Mouse (Mus musculus) limb, embryonic 15.5 days (tissue): ENCODE measurements at regions not wholly inside any gene's neighbourhood (a gene's known extent, or its start where the extent isn't known, plus 50 kb on each side); places are given as distances from the start of the nearest gene placed in this dataset.

Experiments
- ATAC-seq: fragments of 200-750 bp; cut with Nextera tagmentation; 2 replicates; pipeline ENCODE4 v1.8.0; 2017; ENCODE audit warnings: low read depth, moderate TSS enrichment; ENCODE audit not compliant: insufficient number of reproducible peaks, low FRiP score, low TSS enrichment
- H3K27ac ChIP-seq: fragments of 300-500 bp; sonication (generic); 2 replicates; pipeline ENCODE4 v1.5.1; 2015; ENCODE audit warnings: moderate library complexity, mild to moderate bottlenecking, inconsistent platforms
- H3K27me3 ChIP-seq: fragments of 300-500 bp; sonication (generic); 2 replicates; pipeline ENCODE4 v1.6.1; 2015; ENCODE audit warnings: inconsistent platforms
- H3K36me3 ChIP-seq: fragments of 300-500 bp; sonication (generic); 2 replicates; pipeline ENCODE4 v1.6.1; 2015; ENCODE audit warnings: inconsistent platforms
- H3K4me1 ChIP-seq: fragments of 300-500 bp; sonication (generic); 2 replicates; pipeline ENCODE4 v1.6.1; 2015; ENCODE audit warnings: inconsistent platforms
- H3K4me2 ChIP-seq: fragments of 300-500 bp; sonication (generic); 2 replicates; pipeline ENCODE4 v1.6.1; 2015; ENCODE audit warnings: mild to moderate bottlenecking, inconsistent platforms
- H3K4me3 ChIP-seq: fragments of 300-500 bp; sonication (generic); 2 replicates; pipeline ENCODE4 v1.5.1; 2015; ENCODE audit warnings: mild to moderate bottlenecking, inconsistent platforms
- H3K9ac ChIP-seq: fragments of 300-500 bp; sonication (generic); 2 replicates; pipeline ENCODE4 v1.6.1; 2015; ENCODE audit warnings: inconsistent platforms
- H3K9me3 ChIP-seq: fragments of 300-500 bp; sonication (generic); 2 replicates; pipeline ENCODE4 v1.6.1; 2016; ENCODE audit warnings: inconsistent platforms
- WGBS: fragments of 180-500 bp; shearing (Covaris S2); methylation state at CpG from one replicate; pipeline ENCODE4 v1.1.7; 2015; 5-methylcytosine and 5-hydroxymethylcytosine counted together

DNA sequence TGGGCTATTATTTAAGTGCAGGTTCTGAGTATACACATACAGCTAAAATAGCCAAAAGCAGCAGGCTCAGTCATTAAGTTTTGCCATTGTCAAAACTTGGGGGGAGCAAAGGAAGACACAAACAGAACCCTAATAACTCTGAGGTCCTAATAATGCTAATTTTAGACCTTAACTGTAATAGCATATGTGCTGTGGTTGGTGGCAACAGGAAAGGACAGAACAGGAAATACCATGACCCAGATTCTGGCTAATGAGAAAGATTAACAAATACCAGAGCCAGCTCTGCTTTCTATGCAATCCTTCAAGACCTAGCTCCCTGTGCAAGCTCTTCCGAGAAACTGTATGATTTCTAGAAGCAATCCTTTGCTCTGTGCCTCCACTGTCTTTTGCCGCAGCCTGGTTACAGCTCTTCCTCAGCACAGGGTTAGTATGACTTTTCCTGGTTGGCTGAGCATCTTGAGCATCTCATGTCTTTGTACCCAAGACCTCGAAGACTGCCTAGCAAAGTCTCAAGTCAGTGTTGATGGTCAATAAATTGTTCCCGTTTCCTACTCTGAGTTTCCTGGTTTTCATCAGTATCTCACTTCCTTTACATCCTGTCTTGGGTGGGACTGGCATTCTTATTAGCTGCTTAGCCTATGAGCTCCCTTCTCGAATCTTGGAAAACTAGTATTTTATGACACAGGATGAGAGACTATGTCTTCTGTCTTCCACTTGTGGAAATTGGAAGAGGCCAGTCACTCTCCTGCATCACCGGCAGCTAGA is 49.9 kb upstream of the Eed start:
- ATAC-seq: no peak
- 0 out of 2 replicates have a peak overlapping the region, but pooled peaks have one; percentile 21 for H3K4me2 ChIP-seq
- H3K9me3 ChIP-seq: no peaks in the 10 kb centered on the region
- no peaks in the 10 kb centered on the region for H3K27me3 ChIP-seq
- H3K4me3 ChIP-seq: no peak overlapping the region
- H3K36me3 ChIP-seq: no peaks in the 10 kb centered on the region
- no peak overlapping the region for H3K9ac ChIP-seq
- peaks cover 41% of the 10 kb centered on the region for H3K4me1 ChIP-seq
- WGBS: 62% methylated on average over 6 of the region's 6 CpGs
- H3K27ac ChIP-seq: peak overlapping the region; percentile 87

DNA sequence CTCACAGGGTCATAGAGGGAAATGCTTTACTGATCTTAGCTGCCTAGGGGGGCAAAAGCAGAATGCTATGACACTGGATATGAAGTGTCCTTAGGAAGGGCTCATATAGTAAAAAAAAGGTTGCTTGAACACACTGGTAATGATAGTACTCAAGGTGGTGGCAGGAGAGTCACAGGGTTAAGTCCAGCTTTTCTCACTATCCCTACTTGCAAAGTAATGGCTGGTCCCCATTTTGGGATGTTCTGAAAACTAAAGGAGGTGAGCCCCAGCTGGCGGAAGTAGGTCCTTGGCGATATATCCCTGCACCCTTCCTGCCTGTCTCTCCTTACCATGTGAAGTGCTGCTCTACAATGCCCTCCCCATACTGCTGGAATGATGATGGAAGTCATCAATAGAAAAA is 52.3 kb upstream of the Eed start:
- Histone ChIP-seq H3K4me2 (no peak overlapping the region), H3K27ac (peak overlapping the region; percentile 60; the same call in 1 of the 2 replicates), H3K9ac (no peak overlapping the region), H3K9me3 (no peaks in the 10 kb centered on the region), H3K4me3 (no peak overlapping the region), H3K27me3 (no peaks in the 10 kb centered on the region), H3K36me3 (no peaks in the 10 kb centered on the region), H3K4me1 (peaks cover 35% of the 10 kb centered on the region)
- 91% methylated on average over 2 of the region's 2 CpGs for WGBS
- ATAC-seq: no peak

DNA sequence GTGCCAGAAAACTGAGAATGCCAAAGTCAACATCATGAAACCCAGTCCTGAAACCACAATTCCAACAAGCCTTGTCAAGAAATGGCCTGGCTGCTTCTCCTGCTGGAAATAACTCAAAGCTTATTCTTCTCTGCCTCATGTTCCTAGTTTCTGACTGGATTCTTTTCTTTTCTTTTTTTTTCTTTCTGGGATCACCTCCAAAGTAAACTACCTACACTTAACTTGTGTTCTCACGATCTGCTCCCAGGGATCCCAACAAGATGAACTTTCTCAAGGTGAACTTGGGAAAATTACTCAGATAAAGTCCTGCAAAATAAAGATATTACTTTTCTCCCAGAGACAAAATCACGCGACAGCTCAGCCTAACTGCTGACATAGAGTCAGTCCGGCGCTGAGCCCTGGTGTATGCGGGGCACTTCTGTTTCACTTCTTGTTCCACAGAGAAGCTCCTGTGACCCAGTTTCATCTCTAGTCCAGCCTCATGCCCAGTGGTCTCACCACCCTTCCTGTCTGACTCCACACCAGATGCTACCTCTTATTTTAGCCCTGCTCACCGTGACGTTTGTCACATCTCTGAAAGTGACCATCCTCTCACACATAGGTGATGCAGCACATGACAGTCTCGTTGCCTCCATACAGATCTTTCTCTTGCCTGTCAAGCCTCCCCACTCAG is 53.0 kb upstream of the Eed start:
- Histone ChIP-seq H3K36me3 (no peaks in the 10 kb centered on the region), H3K9ac (no peak overlapping the region), H3K4me1 (peaks cover 35% of the 10 kb centered on the region), H3K9me3 (no peaks in the 10 kb centered on the region), H3K27ac (peak overlapping the region; percentile 60), H3K4me3 (no peak overlapping the region), H3K27me3 (no peaks in the 10 kb centered on the region), H3K4me2 (no peak overlapping the region)
- ATAC-seq: no peak
- WGBS: 75% methylated on average over 9 of the region's 9 CpGs

DNA sequence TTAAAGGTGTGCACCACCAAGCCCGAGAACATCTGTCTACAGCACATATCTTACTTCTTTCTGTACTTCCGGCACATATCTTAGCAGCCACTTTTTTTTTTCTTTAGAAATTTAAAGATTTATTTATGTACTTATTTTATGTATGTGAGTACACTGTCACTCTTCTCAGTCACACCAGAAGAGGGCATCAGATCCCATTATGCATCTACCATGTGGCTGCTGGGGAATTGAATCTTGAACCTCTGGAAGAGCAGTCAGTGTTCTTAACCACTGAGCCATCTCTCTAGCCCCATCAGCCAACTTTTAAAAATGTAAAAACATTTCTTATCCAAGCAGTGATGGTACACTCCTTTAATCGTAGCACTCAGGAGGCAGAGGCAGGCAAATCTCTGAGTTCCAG is 53.7 kb upstream of the Eed start:
- H3K36me3 ChIP-seq: no peaks in the 10 kb centered on the region
- 80% methylated on average over 3 of the region's 3 CpGs for WGBS
- H3K27ac ChIP-seq: peak overlapping the region; percentile 60

DNA sequence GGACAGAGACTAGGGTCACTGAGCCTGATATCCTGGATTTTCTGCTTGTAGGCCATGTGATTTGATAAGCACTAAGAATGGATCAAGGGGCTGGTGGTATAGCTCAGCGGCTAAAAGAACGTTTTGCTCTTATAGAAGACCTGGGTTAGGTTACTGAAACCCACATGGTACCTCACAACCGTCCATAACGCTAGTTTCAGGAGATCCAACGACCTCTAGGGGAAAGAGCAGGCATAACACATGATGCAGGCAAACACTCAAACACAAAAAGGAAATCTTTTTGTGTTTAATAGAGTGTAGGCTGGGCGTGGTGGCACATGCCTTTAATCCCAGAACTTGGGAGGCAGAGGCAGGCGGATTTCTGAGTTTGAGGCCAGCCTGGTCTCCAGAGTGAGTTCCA is 54.6 kb upstream of the Eed start:
- H3K27me3 ChIP-seq: no peaks in the 10 kb centered on the region
- H3K4me1 ChIP-seq: peaks cover 19% of the 10 kb centered on the region
- WGBS: 66% methylated on average over 7 of the region's 7 CpGs
- no peak overlapping the region for H3K9ac ChIP-seq
- ATAC-seq: no peak
- H3K4me2 ChIP-seq: no peak overlapping the region
- H3K9me3 ChIP-seq: no peaks in the 10 kb centered on the region
- no peaks in the 10 kb centered on the region for H3K36me3 ChIP-seq
- no peak overlapping the region for H3K27ac ChIP-seq
- no peak overlapping the region for H3K4me3 ChIP-seq

More for the DNA sequence above, 53.7 kb upstream of the Eed start:
- H3K4me1 ChIP-seq: peaks cover 28% of the 10 kb centered on the region
- no peak overlapping the region for H3K4me3 ChIP-seq
- H3K4me2 ChIP-seq: no peak overlapping the region
- ATAC-seq: no peak
- H3K9ac ChIP-seq: no peak overlapping the region
- H3K9me3 ChIP-seq: no peaks in the 10 kb centered on the region
- H3K27me3 ChIP-seq: no peaks in the 10 kb centered on the region

DNA sequence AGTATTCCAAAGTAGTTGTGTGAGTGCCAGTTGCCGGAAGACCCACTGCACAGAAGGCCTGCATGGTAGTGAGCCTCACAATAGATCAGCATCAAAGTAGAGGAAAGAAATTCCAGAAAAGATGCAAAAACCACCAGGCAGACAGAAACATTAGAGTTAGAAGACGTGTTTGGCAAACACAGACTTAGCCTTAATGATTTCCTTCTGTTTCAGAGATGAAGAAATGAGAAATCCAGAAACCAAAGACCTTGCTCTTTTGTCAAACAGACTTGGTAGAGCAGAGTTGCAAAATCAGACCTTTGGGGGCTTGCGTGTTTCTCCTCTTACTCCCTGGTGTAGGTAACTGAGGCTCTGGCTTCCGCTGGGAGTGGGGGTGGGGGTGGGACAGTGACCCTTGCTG is 57.0 kb upstream of the Eed start:
- Histone ChIP-seq H3K4me2 (no peak overlapping the region), H3K27ac (peak overlapping the region; percentile 68), H3K9me3 (no peaks in the 10 kb centered on the region), H3K4me3 (no peak overlapping the region), H3K27me3 (no peaks in the 10 kb centered on the region), H3K36me3 (no peaks in the 10 kb centered on the region), H3K9ac (no peak overlapping the region), H3K4me1 (peaks cover 24% of the 10 kb centered on the region)
- WGBS: 51% methylated on average over 4 of the region's 4 CpGs
- ATAC-seq: no peak

DNA sequence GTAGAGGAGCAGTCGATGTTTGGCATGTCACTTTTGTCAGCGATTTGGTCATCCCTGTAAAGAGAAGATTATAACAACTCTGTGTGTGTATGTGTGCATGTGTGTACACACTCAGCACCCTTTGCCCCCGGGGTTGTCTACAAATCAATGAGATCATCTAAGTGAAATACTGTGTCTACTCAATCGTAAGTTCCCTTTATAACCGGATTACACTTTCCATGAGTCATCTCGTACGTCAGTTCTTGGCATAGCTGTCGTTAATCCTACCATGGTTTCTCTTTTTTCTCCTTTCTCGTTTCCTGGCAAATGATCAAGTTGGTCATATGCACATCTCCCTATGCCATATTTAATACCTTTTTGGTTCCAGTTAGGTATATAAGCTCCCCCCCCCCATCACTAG is 58.7 kb upstream of the Eed start:
- 66% methylated on average over 9 of the region's 9 CpGs for WGBS
- no peaks in the 10 kb centered on the region for H3K27me3 ChIP-seq
- no peaks in the 10 kb centered on the region for H3K36me3 ChIP-seq
- H3K4me3 ChIP-seq: no peak overlapping the region
- no peak overlapping the region for H3K4me2 ChIP-seq
- ATAC-seq: no peak
- no peaks in the 10 kb centered on the region for H3K9me3 ChIP-seq
- H3K27ac ChIP-seq: no peak overlapping the region
- no peak overlapping the region for H3K9ac ChIP-seq
- H3K4me1 ChIP-seq: peaks cover 14% of the 10 kb centered on the region

DNA sequence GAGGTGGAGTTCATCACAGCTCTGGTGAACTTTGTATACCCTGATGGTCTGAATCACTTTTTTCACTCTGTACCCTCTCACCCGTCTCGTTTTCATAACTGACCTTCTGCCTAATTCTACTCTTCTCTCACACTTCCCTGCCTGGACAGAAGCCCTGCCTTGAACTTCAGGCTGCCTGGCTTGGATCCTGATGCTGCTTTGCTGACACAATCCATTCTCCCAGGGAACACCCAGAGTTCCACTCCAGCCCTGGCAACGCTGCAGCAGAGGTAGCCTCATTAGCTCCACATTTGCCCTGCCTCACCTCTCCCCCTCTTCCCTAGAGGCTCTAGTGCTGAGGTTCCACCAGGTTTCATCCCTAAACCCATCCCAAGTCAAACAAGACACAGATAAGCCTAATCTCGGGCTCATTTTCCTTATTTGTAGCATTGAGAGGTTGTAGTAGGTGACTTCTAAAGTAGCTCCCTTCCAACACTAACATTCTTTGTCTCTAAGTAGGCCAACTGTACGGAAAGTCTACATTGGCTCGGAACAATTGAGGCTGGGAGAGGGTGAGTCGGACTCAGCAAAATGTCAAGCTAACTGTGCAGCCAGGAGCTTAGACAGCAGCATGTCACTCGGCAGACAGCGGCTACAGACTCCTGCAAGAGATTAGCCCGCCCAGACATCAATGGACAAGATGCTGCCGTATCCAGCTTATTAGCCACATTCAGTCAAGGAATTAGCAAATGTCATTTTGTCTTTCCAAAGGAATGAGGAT is 60.0 kb upstream of the Eed start:
- no peak for ATAC-seq
- H3K9ac ChIP-seq: no peak overlapping the region
- peaks cover 14% of the 10 kb centered on the region for H3K4me1 ChIP-seq
- 62% methylated on average over 11 of the region's 11 CpGs for WGBS
- H3K27me3 ChIP-seq: no peaks in the 10 kb centered on the region
- H3K4me3 ChIP-seq: no peak overlapping the region
- no peak overlapping the region for H3K4me2 ChIP-seq
- H3K36me3 ChIP-seq: no peaks in the 10 kb centered on the region
- no peaks in the 10 kb centered on the region for H3K9me3 ChIP-seq
- H3K27ac ChIP-seq: peak overlapping the region; percentile 59

DNA sequence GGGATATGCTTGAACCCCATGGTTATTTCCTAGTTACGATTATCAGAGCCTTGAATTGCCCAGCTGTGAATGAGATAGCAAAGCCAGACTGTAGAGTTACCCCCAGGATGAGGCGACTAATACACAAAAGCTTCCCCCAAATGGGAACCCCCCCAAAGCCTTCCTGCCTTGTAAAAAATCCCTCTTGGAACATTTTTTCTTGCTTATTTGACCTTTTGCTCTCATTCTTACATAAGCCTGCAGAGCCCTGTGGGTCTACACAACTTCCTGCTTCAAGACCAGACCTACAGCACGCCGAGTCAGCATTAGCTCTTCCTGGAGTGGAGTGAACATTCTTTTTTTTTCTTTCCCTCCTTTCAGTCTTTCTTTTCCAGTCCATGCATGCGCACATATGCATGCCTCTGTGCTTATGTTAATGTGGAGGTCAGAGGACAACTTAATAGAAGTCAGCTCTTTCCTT is 60.8 kb upstream of the Eed start:
- Histone ChIP-seq H3K27ac (peak overlapping the region; percentile 59), H3K27me3 (no peaks in the 10 kb centered on the region), H3K9me3 (no peaks in the 10 kb centered on the region), H3K4me3 (no peak overlapping the region), H3K4me2 (no peak overlapping the region), H3K9ac (no peak overlapping the region), H3K4me1 (peaks cover 14% of the 10 kb centered on the region), H3K36me3 (no peaks in the 10 kb centered on the region)
- ATAC-seq: no peak
- 24% methylated on average over 5 of the region's 5 CpGs for WGBS

DNA sequence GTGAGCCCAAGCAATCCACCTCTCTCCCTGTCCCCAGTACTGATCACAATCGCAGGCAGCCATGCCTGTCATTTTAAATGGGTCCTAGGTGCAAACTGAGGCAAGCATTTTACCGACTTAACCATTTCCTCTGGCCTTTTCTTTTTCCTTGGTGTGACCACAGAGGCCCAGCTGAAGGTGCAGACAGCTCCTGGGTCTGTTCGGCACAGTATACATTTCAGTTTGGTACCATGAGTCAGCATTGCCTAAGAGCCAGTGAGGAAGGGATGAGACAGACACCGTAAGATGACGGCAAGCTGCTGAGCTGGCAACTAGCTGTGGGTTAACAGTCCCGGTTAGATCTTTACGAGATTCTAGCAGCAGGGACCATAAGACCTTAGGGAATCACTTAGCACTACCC is 61.6 kb upstream of the Eed start:
- WGBS: 60% methylated on average over 7 of the region's 7 CpGs
- no peaks in the 10 kb centered on the region for H3K36me3 ChIP-seq
- H3K27ac ChIP-seq: no peak overlapping the region

DNA sequence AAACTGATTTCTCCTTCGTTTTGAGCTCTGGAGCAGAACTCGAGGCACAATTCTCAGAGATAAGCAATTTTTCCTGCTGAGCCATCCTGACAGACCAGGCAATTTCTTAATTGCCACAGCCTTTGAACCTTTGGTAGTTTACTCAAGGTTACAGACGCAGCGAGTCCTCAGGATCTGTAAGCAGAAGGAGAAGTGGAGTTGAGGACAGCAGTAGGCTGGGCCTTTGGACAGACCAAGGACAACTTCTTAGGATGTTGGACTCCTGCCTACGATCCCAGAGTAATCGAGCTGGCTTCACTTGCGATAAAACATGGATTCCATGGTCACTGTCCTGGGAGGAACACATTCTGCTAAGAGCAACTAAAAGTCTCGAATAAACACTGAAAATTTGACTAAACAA is 62.7 kb upstream of the Eed start:
- H3K27me3 ChIP-seq: no peaks in the 10 kb centered on the region
- H3K4me3 ChIP-seq: no peak overlapping the region
- no peaks in the 10 kb centered on the region for H3K9me3 ChIP-seq
- no peak for ATAC-seq
- H3K4me2 ChIP-seq: no peak overlapping the region
- no peak overlapping the region for H3K27ac ChIP-seq
- no peak overlapping the region for H3K9ac ChIP-seq
- peaks cover 14% of the 10 kb centered on the region for H3K4me1 ChIP-seq
- 79% methylated on average over 8 of the region's 8 CpGs for WGBS
- H3K36me3 ChIP-seq: no peaks in the 10 kb centered on the region

More for the DNA sequence above, 61.6 kb upstream of the Eed start:
- Histone ChIP-seq H3K9ac (no peak overlapping the region), H3K4me3 (no peak overlapping the region), H3K4me1 (peaks cover 14% of the 10 kb centered on the region), H3K27me3 (no peaks in the 10 kb centered on the region), H3K9me3 (no peaks in the 10 kb centered on the region), H3K4me2 (no peak overlapping the region)
- ATAC-seq: no peak
